Mouse (Mus musculus): ENCODE results near the gene Tll1.
"Not testable (repeated sequence)": the region's sequence is repeated elsewhere in the genome, so short reads cannot be mapped to it uniquely, and the experiment has no call there.

Gene Tll1

GRCm38 (mm10) chr8:64057571-64057970 lies 148.5 kb downstream of the Tll1 start:
- no peak for DNase-seq

- no peak for DNase-seq
These were observed 157.5 kb downstream of the Tll1 start for GRCm38 (mm10) chr8:64048556-64048955.

- DNase-seq = no peak
These were observed 158.0 kb downstream of the Tll1 start for GRCm38 (mm10) chr8:64047963-64048505.

- no peak for DNase-seq
These were observed 164.7 kb downstream of the Tll1 start for GRCm38 (mm10) chr8:64041303-64041884.

- no peak for DNase-seq
These were observed 175.2 kb downstream of the Tll1 start for GRCm38 (mm10) chr8:64030672-64031385.

- DNase-seq = no peak
These were observed 176.0 kb downstream of the Tll1 start for GRCm38 (mm10) chr8:64030081-64030480.

GRCm38 (mm10) chr8:64029525-64029924 lies 176.5 kb downstream of the Tll1 start:
- DNase-seq = peak; percentile 9 to 14

- no peak for DNase-seq
These were observed 181.7 kb downstream of the Tll1 start for GRCm38 (mm10) chr8:64024359-64024758.

GRCm38 (mm10) chr8:64023579-64023978 lies 182.5 kb downstream of the Tll1 start:
- peak; percentile 42 to 63 for DNase-seq

- no peak for DNase-seq
These were observed 183.0 kb downstream of the Tll1 start for GRCm38 (mm10) chr8:64023027-64023426.

- DNase-seq = not testable (repeated sequence)
These were observed 235.3 kb downstream of the Tll1 start for GRCm38 (mm10) chr8:63970612-63971391.

Measured in cerebellum, postnatal 10 days (tissue).